Mouse (Mus musculus) bone marrow, adult 2 months (tissue): Measurements from ENCODE around the gene Hmg20b. TPM values are rescaled to one million over a fixed set of nuclear protein-coding genes. Genes with fewer than 3 reads are reported as not detected.
A peak's percentile ranks its signal among the peaks of the same experiment; 100 is the strongest.

Experiments used
- H3K27ac ChIP-seq: fragments of 200-500 bp; 2 replicates; pipeline ENCODE4 v1.5.1; 2012; ENCODE audit warnings: low read depth, mild to moderate bottlenecking, control low read depth, inconsistent platforms, low read length; ENCODE audit not compliant: control insufficient read depth, poor library complexity, insufficient read depth
- H3K4me1 ChIP-seq: fragments of 200-500 bp; 2 replicates; pipeline ENCODE4 v1.6.1; 2011; ENCODE audit warnings: low read length; ENCODE audit not compliant: control insufficient read depth, insufficient read depth
- H3K4me3 ChIP-seq: fragments of 200-500 bp; replicated peaks from 2 replicates; pipeline ENCODE3; 2011; ENCODE audit warnings: mild to moderate bottlenecking, low read depth, low read length, control low read depth; ENCODE audit not compliant: control insufficient read depth
- CTCF ChIP-seq: fragments of 200-500 bp; IDR thresholded peaks from 2 replicates; pipeline ENCODE4 v1.5.1; 2011; ENCODE audit warnings: low read length, control low read depth; ENCODE audit not compliant: control insufficient read depth, insufficient read depth
- POLR2A ChIP-seq: fragments of 200-500 bp; IDR thresholded peaks from 2 replicates; pipeline ENCODE4 v1.6.1; 2011; ENCODE audit warnings: low read depth, mild to moderate bottlenecking, control low read depth, low read length, borderline replicate concordance; ENCODE audit not compliant: control insufficient read depth
- WGBS: fragments of 180-500 bp; shearing (Covaris S2); methylation state at CpG from one replicate; pipeline ENCODE4 v1.1.7; 2018; 5-methylcytosine and 5-hydroxymethylcytosine counted together
- polyA plus RNA-seq: library from polyadenylated mRNA; stranded (reverse); fragments of >200 nt; gene quantifications from 2 replicates; pipeline ENCODE4 v1.2.4, GENCODE M21; 2011; ENCODE audit warnings: low replicate concordance; ENCODE audit not compliant: missing spikeins, insufficient read depth, insufficient read length

Hmg20b gene
- polyA plus RNA-seq, 1 experiment, result 56.9 TPM

- no peak for TF ChIP-seq CTCF
- TF ChIP-seq POLR2A, result no peak
- WGBS, result 92% methylated on average over 23 of the region's 23 CpGs
- no peak overlapping the region for H3K4me3 ChIP-seq
- H3K27ac ChIP-seq, result no peak overlapping the region
- peaks cover 1% of the 10 kb centered on the region; the same call in 1 of the 2 replicates for H3K4me1 ChIP-seq
These were observed 27.0 kb downstream of the Hmg20b start for GRCm38 (mm10) chr10:81323141-81323775.

- Histone ChIP-seq H3K4me1 (peaks cover 1% of the 10 kb centered on the region; the same call in 1 of the 2 replicates), H3K4me3 (peak overlapping the region; percentile 26), H3K27ac (no peak overlapping the region)
- WGBS, result 93% methylated on average over 27 of the region's 27 CpGs
- TF ChIP-seq POLR2A (no peak), CTCF (no peak)
These were observed 27.8 kb downstream of the Hmg20b start for GRCm38 (mm10) chr10:81322444-81322843.

GRCm38 (mm10) chr10:81321436-81321835 lies 28.8 kb downstream of the Hmg20b start:
- Histone ChIP-seq H3K27ac (peak overlapping the region; percentile 95), H3K4me3 (peak overlapping the region; percentile 82), H3K4me1 (peaks cover 1% of the 10 kb centered on the region; the same call in 1 of the 2 replicates)
- WGBS, result 2% methylated on average over 20 of the region's 20 CpGs
- TF ChIP-seq CTCF (no peak), POLR2A (no peak)

- Histone ChIP-seq H3K4me1 (peaks cover 1% of the 10 kb centered on the region; the same call in 1 of the 2 replicates), H3K27ac (peak within 1 kb of the TSS; percentile 95), H3K4me3 (peak within 1 kb of the TSS; percentile 82)
- TF ChIP-seq POLR2A, result peak; percentile 68
- TF ChIP-seq CTCF, result peak; percentile 13; the same call in 1 of the 2 replicates
- under 1% methylated on average over 68 of the region's 68 CpGs for WGBS
These were observed 29.5 kb downstream of the Hmg20b start, which contains the start of gene Cactin for GRCm38 (mm10) chr10:81320550-81321347. Gene Cactin (plus strand): TSS chr10:81321103.

GRCm38 (mm10) chr10:81319741-81320549 lies 30.3 kb downstream of the Hmg20b start:
- peaks cover 1% of the 10 kb centered on the region; the same call in 1 of the 2 replicates for H3K4me1 ChIP-seq
- WGBS, result under 1% methylated on average over 38 of the region's 38 CpGs
- no peak for TF ChIP-seq CTCF
- no peak for TF ChIP-seq POLR2A
- peak overlapping the region; percentile 89 for H3K27ac ChIP-seq
- peak overlapping the region; percentile 81 for H3K4me3 ChIP-seq

- peaks cover 1% of the 10 kb centered on the region; the same call in 1 of the 2 replicates for H3K4me1 ChIP-seq
- WGBS, result 31% methylated on average over 8 of the region's 8 CpGs
- TF ChIP-seq POLR2A (no peak), CTCF (no peak)
These were observed 31.0 kb downstream of the Hmg20b start for GRCm38 (mm10) chr10:81319330-81319699.

GRCm38 (mm10) chr10:81318589-81319329 lies 31.5 kb downstream of the Hmg20b start:
- 78% methylated on average over 13 of the region's 13 CpGs for WGBS
- Histone ChIP-seq H3K4me3 (no peak overlapping the region), H3K27ac (no peak overlapping the region), H3K4me1 (peaks cover 1% of the 10 kb centered on the region; the same call in 1 of the 2 replicates)
- TF ChIP-seq POLR2A (no peak), CTCF (no peak)

More at GRCm38 (mm10) chr10:81319330-81319699, 31.0 kb downstream of the Hmg20b start:
- Histone ChIP-seq H3K27ac (0 out of 2 replicates have a peak overlapping the region, but pooled peaks have one; percentile 15), H3K4me3 (no peak overlapping the region)
